Mouse (Mus musculus) embryonic facial prominence, embryonic 14.5 days (tissue): Measurements from ENCODE around the gene Prmt1. TPM values are rescaled to one million over a fixed set of nuclear protein-coding genes. Genes with fewer than 3 reads are reported as not detected.
A peak's percentile ranks its signal among the peaks of the same experiment; 100 is the strongest.
"Not testable (repeated sequence)": the region's sequence is repeated elsewhere in the genome, so short reads cannot be mapped to it uniquely, and the experiment has no call there.

ENCODE experiments used
- ATAC-seq: fragments of 200-750 bp; cut with Nextera tagmentation; 2 replicates; pipeline ENCODE4 v1.8.0; 2017; ENCODE audit warnings: low read depth, moderate number of reproducible peaks, moderate TSS enrichment
- DNase-seq: peaks from one replicate; pipeline ENCODE4 v3.0.0-alpha.2; 2015; ENCODE audit warnings: low spot score
- H3K27ac ChIP-seq: fragments of 300-500 bp; sonication (generic); replicated peaks from 2 replicates; pipeline ENCODE4 v1.5.1; 2014; ENCODE audit warnings: low read depth, mild to moderate bottlenecking, low read length, moderate library complexity
- H3K27me3 ChIP-seq: fragments of 300-500 bp; sonication (generic); replicated peaks from 2 replicates; pipeline ENCODE4 v1.6.1; 2014; ENCODE audit warnings: low read length; ENCODE audit not compliant: control insufficient read depth, insufficient read depth
- H3K36me3 ChIP-seq: fragments of 300-500 bp; sonication (generic); 2 replicates; pipeline ENCODE4 v1.6.1; 2014; ENCODE audit warnings: low read length, mixed read lengths; ENCODE audit not compliant: control insufficient read depth, insufficient read depth
- H3K4me1 ChIP-seq: fragments of 300-500 bp; sonication (generic); 2 replicates; pipeline ENCODE4 v1.6.1; 2014; ENCODE audit warnings: antibody characterized with exemption, low read length; ENCODE audit not compliant: control insufficient read depth, insufficient read depth
- H3K4me2 ChIP-seq: fragments of 300-500 bp; sonication (generic); 2 replicates; pipeline ENCODE4 v1.6.1; 2014; ENCODE audit warnings: low read depth, mild to moderate bottlenecking, low read length, moderate library complexity, mixed read lengths
- H3K4me3 ChIP-seq: fragments of 300-500 bp; sonication (generic); 2 replicates; pipeline ENCODE4 v1.5.1; 2014; ENCODE audit warnings: low read depth, mild to moderate bottlenecking, low read length
- H3K9ac ChIP-seq: fragments of 300-500 bp; sonication (generic); 2 replicates; pipeline ENCODE4 v1.6.1; 2014; ENCODE audit warnings: low read depth, mild to moderate bottlenecking, low read length, moderate library complexity, mixed read lengths
- H3K9me3 ChIP-seq: fragments of 300-500 bp; sonication (generic); 2 replicates; pipeline ENCODE4 v1.6.1; 2016; ENCODE audit warnings: low read length; ENCODE audit not compliant: control insufficient read depth
- WGBS: fragments of 180-500 bp; shearing (Covaris S2); extraction: QIAGEN DNeasy Blood & Tissue Kit; methylation state at CpG from one replicate; pipeline ENCODE4 v1.1.7; 2014; 5-methylcytosine and 5-hydroxymethylcytosine counted together
- polyA plus RNA-seq: library from polyadenylated mRNA; unstranded; fragments of >200 nt; fragmentation: Nextera tagmentation; extraction: Ambion mirVana; gene quantifications from 2 replicates; pipeline ENCODE4 v1.2.1, GENCODE M21; 2014

Prmt1 gene
- polyA plus RNA-seq, 1 experiment from 2014 or later: 173 TPM

DNA sequence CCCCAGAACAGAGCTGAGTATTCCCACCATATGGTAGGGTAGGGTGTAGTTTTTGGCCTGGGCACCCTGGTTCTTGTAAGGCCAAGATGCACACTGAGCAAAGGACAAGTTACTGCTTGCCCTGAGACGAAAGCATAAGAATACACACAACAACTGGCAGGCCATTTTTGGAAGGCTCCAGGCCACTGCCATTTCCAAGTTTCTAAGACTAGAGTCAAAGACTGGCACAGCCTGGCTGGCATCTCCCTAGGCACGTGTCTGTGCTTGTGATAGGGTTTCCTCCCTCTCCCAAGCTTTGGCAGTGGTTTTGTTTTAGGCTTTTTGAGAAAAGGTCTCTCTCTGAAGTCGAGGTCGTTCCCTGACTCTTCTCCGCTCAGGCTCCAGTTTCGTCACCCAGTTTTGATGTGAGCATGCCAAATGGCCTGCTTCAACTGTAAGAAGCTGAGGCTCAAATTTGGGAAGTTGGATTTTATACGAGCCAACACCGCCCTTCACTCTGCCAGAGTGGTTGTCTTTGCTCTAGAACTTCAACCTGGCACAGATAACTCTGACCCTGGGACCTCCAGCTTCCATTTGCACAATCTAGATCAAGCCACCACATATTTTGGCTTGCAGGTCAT, 39.3 kb upstream of the Prmt1 start:
- H3K27ac ChIP-seq: 0 out of 2 replicates have a peak overlapping the region, but pooled peaks have one; percentile 2
- WGBS: 71% methylated on average over 8 of the region's 8 CpGs
- H3K36me3 ChIP-seq: peaks cover 40% of the 10 kb centered on the region
- no peak for ATAC-seq
- no peak overlapping the region for H3K4me2 ChIP-seq
- H3K9ac ChIP-seq: no peak overlapping the region
- no peaks in the 10 kb centered on the region for H3K27me3 ChIP-seq
- DNase-seq: no peak
- H3K4me1 ChIP-seq: no peaks in the 10 kb centered on the region
- no peak overlapping the region for H3K4me3 ChIP-seq
- no peaks in the 10 kb centered on the region for H3K9me3 ChIP-seq

DNA sequence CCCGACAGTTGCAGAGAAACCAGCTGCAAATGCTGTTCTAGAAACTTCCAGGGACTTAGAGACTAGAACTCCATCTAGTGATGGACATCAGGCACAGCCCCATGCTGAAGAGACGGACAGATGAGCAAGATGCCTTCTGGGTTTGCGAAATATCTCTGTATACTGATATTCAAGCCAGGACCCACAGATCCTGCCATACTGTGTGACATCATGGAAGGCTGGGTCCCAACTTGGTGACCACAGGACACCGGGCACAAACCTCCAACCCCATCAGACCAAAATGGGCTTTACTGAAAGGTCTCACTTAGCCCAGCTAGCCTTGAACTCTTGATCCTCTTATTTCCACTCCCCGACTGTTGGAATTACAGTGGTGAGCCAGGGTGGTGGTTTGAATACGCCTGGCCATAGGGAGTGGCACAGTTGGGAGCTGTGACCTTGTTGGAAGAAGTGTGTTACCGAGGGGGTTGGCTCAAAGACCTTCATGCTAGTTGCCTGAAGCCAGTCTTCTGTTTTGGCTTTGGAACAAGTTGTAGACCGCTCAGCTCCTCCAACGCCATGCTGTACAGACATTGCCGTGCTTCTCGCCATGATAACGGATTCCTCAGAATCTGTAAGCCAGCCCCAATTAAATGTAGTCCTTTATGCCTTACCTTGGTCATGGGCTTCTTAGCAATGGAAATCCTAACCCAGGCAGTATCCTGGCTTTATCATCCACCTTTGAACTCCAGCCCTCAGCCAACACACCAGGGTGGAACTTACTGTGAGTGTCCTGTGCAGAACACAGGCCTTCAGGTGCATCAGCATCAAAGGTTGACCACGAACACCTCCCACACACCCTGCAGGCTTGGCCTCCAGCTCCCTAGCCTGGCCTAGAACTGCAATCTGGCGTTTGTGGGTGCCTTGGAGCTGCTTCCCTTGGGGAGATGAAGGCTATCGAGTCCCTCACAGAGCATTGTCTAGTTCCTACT, 38.2 kb upstream of the Prmt1 start:
- Histone ChIP-seq H3K9ac (no peak overlapping the region), H3K9me3 (no peaks in the 10 kb centered on the region), H3K27me3 (no peaks in the 10 kb centered on the region), H3K4me1 (no peaks in the 10 kb centered on the region), H3K36me3 (peaks cover 29% of the 10 kb centered on the region), H3K4me2 (no peak overlapping the region), H3K27ac (0 out of 2 replicates have a peak overlapping the region, but pooled peaks have one; percentile 2), H3K4me3 (no peak overlapping the region)
- 87% methylated on average over 15 of the region's 15 CpGs for WGBS
- ATAC-seq: no peak
- no peak for DNase-seq

DNA sequence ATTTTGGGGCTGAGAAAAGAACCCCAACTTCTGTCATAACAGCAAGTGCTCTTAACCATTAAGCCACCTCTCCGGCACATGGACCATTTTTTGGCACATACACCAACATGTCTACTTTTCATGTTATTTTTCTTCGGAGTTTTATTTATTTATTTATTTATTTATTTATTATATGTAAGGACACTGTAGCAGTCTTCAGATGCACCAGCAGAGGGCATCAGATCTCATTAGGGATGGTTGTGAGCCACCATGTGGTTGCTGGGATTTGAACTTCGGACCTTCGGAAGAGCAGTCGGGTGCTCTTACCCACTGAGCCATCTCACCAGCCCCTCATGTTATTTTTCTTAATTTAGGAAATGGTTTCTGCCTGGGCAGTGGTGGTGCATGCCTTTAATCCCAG, 37.3 kb upstream of the Prmt1 start:
- H3K9ac ChIP-seq, H3K4me1 ChIP-seq, DNase-seq, H3K4me3 ChIP-seq, H3K4me2 ChIP-seq, H3K27me3 ChIP-seq, H3K27ac ChIP-seq, ATAC-seq, H3K9me3 ChIP-seq: not testable (repeated sequence)
- H3K36me3 ChIP-seq: peaks cover 20% of the 10 kb centered on the region
- WGBS: 75% methylated on average over 5 of the region's 5 CpGs

DNA sequence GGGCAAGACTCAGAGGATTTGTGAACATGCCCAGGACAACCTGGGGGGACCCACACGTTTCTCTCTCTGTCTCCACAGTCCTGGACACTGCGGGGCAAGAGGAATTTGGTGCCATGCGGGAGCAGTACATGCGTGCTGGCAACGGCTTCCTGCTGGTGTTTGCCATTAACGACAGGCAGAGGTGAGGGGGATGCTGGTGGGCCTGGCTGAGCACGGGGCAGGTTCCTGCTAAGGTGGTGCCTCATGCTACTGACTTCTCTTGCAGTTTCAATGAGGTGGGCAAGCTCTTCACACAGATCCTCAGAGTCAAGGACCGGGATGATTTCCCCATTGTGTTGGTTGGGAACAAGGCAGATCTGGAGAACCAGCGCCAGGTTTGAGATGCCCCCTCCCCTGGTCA, 33.9 kb upstream of the Prmt1 start:
- ATAC-seq (no peak), DNase-seq (no peak)
- Histone ChIP-seq H3K27me3 (no peaks in the 10 kb centered on the region), H3K9ac (no peak overlapping the region), H3K27ac (no peak overlapping the region), H3K4me3 (no peak overlapping the region), H3K4me2 (no peak overlapping the region), H3K9me3 (no peaks in the 10 kb centered on the region), H3K36me3 (no peaks in the 10 kb centered on the region), H3K4me1 (peaks cover 11% of the 10 kb centered on the region; the same call in 1 of the 2 replicates)
- 80% methylated on average over 9 of the region's 9 CpGs for WGBS

DNA sequence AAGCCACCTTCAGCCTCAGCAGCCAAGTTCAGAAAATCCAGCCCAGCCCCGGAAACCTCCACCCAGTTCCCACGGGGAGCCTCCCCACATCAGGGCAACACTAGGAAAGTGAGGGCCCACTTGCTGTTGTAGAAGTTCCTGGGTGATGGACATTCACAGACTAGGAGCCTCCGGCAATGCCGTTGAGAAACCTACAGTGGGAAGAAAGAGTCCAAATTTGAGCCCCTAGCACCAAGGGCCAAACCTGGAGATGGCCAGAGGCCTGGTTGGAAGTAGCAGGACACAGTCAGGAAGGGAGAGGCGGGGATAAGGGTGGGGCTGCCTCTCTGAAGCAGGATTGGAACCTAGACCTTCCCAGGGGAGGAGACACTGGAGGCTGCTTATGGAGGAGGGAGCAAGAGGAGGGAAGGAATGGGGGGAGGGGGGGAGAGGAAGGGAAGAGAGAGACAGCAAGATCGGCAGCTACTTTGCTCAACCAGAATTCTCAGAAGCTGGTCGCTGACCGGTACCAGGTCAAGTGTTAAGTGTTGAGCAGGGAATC, 32.7 kb upstream of the Prmt1 start:
- H3K27ac ChIP-seq: no peak overlapping the region
- H3K4me3 ChIP-seq: peak overlapping the region; percentile 88
- WGBS: 39% methylated on average over 8 of the region's 8 CpGs
- H3K27me3 ChIP-seq: no peaks in the 10 kb centered on the region
- H3K36me3 ChIP-seq: 0 out of 2 replicates have a peak, but pooled peaks cover under 1% of the 10 kb centered on the region
- peaks cover 19% of the 10 kb centered on the region for H3K4me1 ChIP-seq
- H3K9ac ChIP-seq: no peak overlapping the region
- ATAC-seq (no peak), DNase-seq (peak; percentile 76)
- no peaks in the 10 kb centered on the region for H3K9me3 ChIP-seq
- H3K4me2 ChIP-seq: peak overlapping the region; percentile 70

DNA sequence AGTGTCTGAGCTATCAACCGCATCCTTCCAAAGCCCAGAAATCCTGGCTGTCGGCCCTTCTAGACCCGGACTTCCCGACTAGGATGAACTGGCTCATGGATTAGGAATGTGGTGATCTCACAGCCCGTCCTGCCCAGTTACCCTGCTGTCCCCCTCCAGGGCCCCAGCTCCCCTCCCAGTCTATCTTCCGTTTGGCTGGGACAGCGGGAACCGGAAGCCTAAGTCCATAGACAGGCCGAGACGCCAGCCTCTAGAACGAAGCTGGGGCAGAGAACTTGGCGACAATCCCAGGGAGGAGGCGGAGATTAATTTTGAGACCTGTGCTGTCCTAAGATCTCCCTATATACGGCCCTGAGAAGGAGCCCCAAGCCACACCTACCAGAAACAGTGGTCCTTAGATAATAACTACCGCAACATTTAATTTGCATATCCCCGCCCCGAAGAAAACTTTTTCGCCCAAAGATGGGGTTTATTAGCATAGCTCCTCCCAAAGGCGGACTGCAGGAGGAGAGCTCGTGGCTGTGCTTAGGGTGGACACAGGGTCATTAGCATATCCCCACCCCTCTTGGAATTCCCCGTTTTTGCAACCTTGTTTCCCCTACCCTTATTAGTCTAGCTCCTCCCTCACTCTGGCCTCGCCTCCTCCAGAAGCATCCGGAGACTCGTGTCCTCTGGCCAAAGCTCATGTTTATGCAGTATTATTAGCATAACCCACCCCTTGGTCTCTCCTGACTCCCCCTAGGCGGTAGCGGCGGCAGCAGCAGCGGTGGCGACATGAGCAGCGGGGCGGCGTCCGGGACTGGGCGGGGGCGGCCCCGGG, 31.1 kb upstream of the Prmt1 start, which contains the start of gene Rras:
TSS of gene Rras (plus strand) at position 720 of the 820 bp plus-strand sequence.
- Histone ChIP-seq H3K36me3 (peaks cover 17% of the 10 kb centered on the region), H3K9ac (peak within 1 kb of the TSS; percentile 67), H3K4me1 (peaks cover 19% of the 10 kb centered on the region), H3K27me3 (no peaks in the 10 kb centered on the region), H3K9me3 (no peaks in the 10 kb centered on the region), H3K4me3 (peak within 1 kb of the TSS; percentile 88), H3K27ac (peak within 1 kb of the TSS; percentile 97), H3K4me2 (peak within 1 kb of the TSS; percentile 70)
- ATAC-seq: peak; percentile 91
- DNase-seq: peak; percentile 100
- WGBS: under 1% methylated on average over 36 of the region's 36 CpGs

DNA sequence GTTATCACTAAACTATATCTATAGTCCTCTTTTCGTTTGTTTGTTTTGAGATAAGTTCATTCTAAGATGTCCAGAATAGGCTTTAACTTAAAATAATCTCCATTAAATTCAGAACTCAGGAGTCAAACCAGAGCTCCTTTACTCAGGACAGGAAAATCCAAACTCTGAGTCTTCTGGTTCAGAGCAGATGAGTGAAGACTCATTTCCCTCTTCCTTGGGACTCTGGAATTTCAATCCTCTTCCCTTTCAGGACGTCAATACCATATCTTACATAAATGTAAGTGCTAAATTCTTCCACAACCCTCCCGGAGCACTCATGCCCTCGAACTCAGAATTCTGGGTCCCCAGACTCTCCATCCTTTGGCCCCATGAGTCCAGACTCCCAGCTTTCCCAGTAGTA, 30.4 kb upstream of the Prmt1 start:
- peaks cover 24% of the 10 kb centered on the region for H3K36me3 ChIP-seq
- H3K4me1 ChIP-seq: peaks cover 19% of the 10 kb centered on the region

More for the DNA sequence above, 30.4 kb upstream of the Prmt1 start:
- Histone ChIP-seq H3K9me3 (no peaks in the 10 kb centered on the region), H3K27ac (peak overlapping the region; percentile 97), H3K4me2 (peak overlapping the region; percentile 70), H3K27me3 (no peaks in the 10 kb centered on the region), H3K4me3 (peak overlapping the region; percentile 88), H3K9ac (peak overlapping the region; percentile 67)
- no peak for DNase-seq
- 0% methylated on average over 4 of the region's 4 CpGs for WGBS
- ATAC-seq: no peak
